Mouse (Mus musculus): ENCODE measurements around the gene Hist1h4k.

Gene Hist1h4k

GRCm38 (mm10) chr13:21718381-21719080 lies 31.8 kb downstream of the Hist1h4k start:
- no peak for DNase-seq

- peak; percentile 58 for DNase-seq
These were observed 32.6 kb downstream of the Hist1h4k start, which contains the start of gene Hist1h3h for GRCm38 (mm10) chr13:21717397-21718357. Gene Hist1h3h (plus strand): TSS chr13:21717659.

GRCm38 (mm10) chr13:21716540-21717391 lies 33.5 kb downstream of the Hist1h4k start:
- DNase-seq, result peak; percentile 31

- DNase-seq, result peak; percentile 76
These were observed 34.3 kb downstream of the Hist1h4k start, which contains the start of the genes Hist1h2bl and Hist1h2ai for GRCm38 (mm10) chr13:21715864-21716539. Gene Hist1h2bl (minus strand): TSS chr13:21716143. Gene Hist1h2ai (plus strand): TSS chr13:21716422.

- DNase-seq, result no peak
These were observed 35.0 kb downstream of the Hist1h4k start for GRCm38 (mm10) chr13:21715131-21715863.

- DNase-seq, result peak; percentile 73
These were observed 35.6 kb downstream of the Hist1h4k start for GRCm38 (mm10) chr13:21714725-21715124.

GRCm38 (mm10) chr13:21711698-21712097 lies 38.6 kb downstream of the Hist1h4k start:
- DNase-seq, result no peak

- peak; percentile 81 for DNase-seq
These were observed 39.3 kb downstream of the Hist1h4k start for GRCm38 (mm10) chr13:21710821-21711525.

GRCm38 (mm10) chr13:21710031-21710711 lies 40.1 kb downstream of the Hist1h4k start:
- DNase-seq, result peak; percentile 88

- no peak for DNase-seq
These were observed 43.6 kb downstream of the Hist1h4k start for GRCm38 (mm10) chr13:21706669-21707068.

Measured in kidney, adult 9 months (tissue).